Mouse (Mus musculus) ES-E14 (cell line): Measurements from ENCODE around the gene Dusp13.

ENCODE experiments used
- CHD2 ChIP-seq: IDR thresholded peaks from 2 replicates; pipeline ENCODE4 v1.6.1; 2014; ENCODE audit warnings: mild to moderate bottlenecking, low read depth, low read length, inconsistent platforms
- HCFC1 ChIP-seq: IDR thresholded peaks from 2 replicates; pipeline ENCODE4 v1.6.1; 2012; ENCODE audit warnings: low read length, inconsistent platforms, borderline replicate concordance; ENCODE audit not compliant: insufficient read depth
- MAFK ChIP-seq: IDR thresholded peaks from 2 replicates; pipeline ENCODE4 v1.6.1; 2014; ENCODE audit warnings: mild to moderate bottlenecking, low read depth, low read length, inconsistent platforms; ENCODE audit not compliant: insufficient read depth
- ZC3H11A ChIP-seq: IDR thresholded peaks from 2 replicates; pipeline ENCODE4 v1.6.1; 2012; ENCODE audit warnings: low read depth, mild to moderate bottlenecking, inconsistent platforms, low read length, borderline replicate concordance
- ZNF384 ChIP-seq: IDR thresholded peaks from 2 replicates; pipeline ENCODE4 v1.6.1; 2012; ENCODE audit warnings: low read depth, low read length, inconsistent platforms

GRCm38 (mm10) chr14:21709545-21709944 is 41.4 kb downstream of the Dusp13 start:
- TF ChIP-seq ZNF384 (no peak), MAFK (no peak), HCFC1 (no peak), ZC3H11A (no peak), CHD2 (no peak)
